Mouse (Mus musculus) limb, embryonic 11.5 days (tissue): Measurements from ENCODE around the gene Cftr. TPM values are rescaled to one million over a fixed set of nuclear protein-coding genes. Genes with fewer than 3 reads are reported as not detected.

ENCODE experiments used
- ATAC-seq: fragments of 200-750 bp; cut with Nextera tagmentation; 2 replicates; pipeline ENCODE4 v1.8.0; 2017; ENCODE audit warnings: low read depth; ENCODE audit not compliant: insufficient number of reproducible peaks, low FRiP score, low TSS enrichment
- DNase-seq: peaks from one replicate; pipeline ENCODE4 v3.0.0-alpha.2; 2015; ENCODE audit warnings: low spot score
- H3K27ac ChIP-seq: fragments of 300-500 bp; sonication (generic); replicated peaks from 2 replicates; pipeline ENCODE4 v1.5.1; 2014; ENCODE audit warnings: low read depth, mild to moderate bottlenecking, low read length
- H3K27me3 ChIP-seq: fragments of 300-500 bp; sonication (generic); 2 replicates; pipeline ENCODE4 v1.6.1; 2014; ENCODE audit warnings: mild to moderate bottlenecking, low read length, mixed read lengths; ENCODE audit not compliant: control insufficient read depth, insufficient read depth
- H3K36me3 ChIP-seq: fragments of 300-500 bp; sonication (generic); 2 replicates; pipeline ENCODE4 v1.6.1; 2014; ENCODE audit warnings: mild to moderate bottlenecking, low read length, moderate library complexity, mixed read lengths; ENCODE audit not compliant: control insufficient read depth, insufficient read depth
- H3K4me1 ChIP-seq: fragments of 300-500 bp; sonication (generic); 2 replicates; pipeline ENCODE4 v1.6.1; 2014; ENCODE audit warnings: low read length, mixed read lengths; ENCODE audit not compliant: control insufficient read depth, insufficient read depth
- H3K4me2 ChIP-seq: fragments of 300-500 bp; sonication (generic); 2 replicates; pipeline ENCODE4 v1.6.1; 2014; ENCODE audit warnings: low read depth, mild to moderate bottlenecking, moderate library complexity; ENCODE audit not compliant: severe bottlenecking
- H3K4me3 ChIP-seq: fragments of 300-500 bp; sonication (generic); 2 replicates; pipeline ENCODE4 v1.5.1; 2014; ENCODE audit warnings: low read depth, low read length
- H3K9ac ChIP-seq: fragments of 300-500 bp; sonication (generic); 2 replicates; pipeline ENCODE4 v1.6.1; 2014; ENCODE audit warnings: mild to moderate bottlenecking, low read length
- H3K9me3 ChIP-seq: fragments of 300-500 bp; sonication (generic); 2 replicates; pipeline ENCODE4 v1.6.1; 2016; ENCODE audit warnings: low read length; ENCODE audit not compliant: control insufficient read depth
- WGBS: fragments of 180-500 bp; shearing (Covaris S2); extraction: QIAGEN DNeasy Blood & Tissue Kit; methylation state at CpG from one replicate; pipeline ENCODE4 v1.1.7; 2014; 5-methylcytosine and 5-hydroxymethylcytosine counted together
- polyA plus RNA-seq: library from polyadenylated mRNA; unstranded; fragments of >200 nt; fragmentation: Nextera tagmentation; extraction: Ambion mirVana; gene quantifications from 2 replicates; pipeline ENCODE4 v1.2.1, GENCODE M21; 2014

The Cftr gene
- polyA plus RNA-seq, 1 experiment from 2014 or later: 0.17 TPM

DNA sequence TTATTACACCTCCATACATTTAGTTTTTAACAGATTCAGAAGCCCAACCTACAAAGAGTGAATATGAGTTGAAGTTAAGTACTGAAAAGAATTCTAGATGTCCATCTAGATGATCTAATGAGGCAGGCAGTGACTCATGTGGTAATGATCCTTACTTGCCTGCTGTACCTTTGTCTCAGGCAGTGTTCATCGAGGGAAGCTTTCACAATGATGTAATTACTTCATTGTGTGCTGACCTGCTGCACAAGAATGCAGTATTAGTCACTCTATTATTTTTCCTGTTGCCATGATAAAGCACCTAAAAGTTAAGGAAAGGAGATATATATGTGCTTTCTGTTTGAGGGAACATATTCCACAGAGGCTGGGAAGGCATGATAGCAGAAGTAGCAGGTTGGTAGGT lies 100.5 kb downstream of the Cftr start:
- no peaks in the 10 kb centered on the region for H3K4me1 ChIP-seq
- no peak for DNase-seq
- H3K4me3 ChIP-seq: no peak overlapping the region
- no peaks in the 10 kb centered on the region for H3K27me3 ChIP-seq
- WGBS: 53% methylated on average over 1 of the region's 1 CpGs
- H3K9me3 ChIP-seq: no peaks in the 10 kb centered on the region
- no peaks in the 10 kb centered on the region for H3K36me3 ChIP-seq
- no peak for ATAC-seq
- H3K9ac ChIP-seq: no peak overlapping the region
- H3K27ac ChIP-seq: no peak overlapping the region
- no peak overlapping the region for H3K4me2 ChIP-seq

DNA sequence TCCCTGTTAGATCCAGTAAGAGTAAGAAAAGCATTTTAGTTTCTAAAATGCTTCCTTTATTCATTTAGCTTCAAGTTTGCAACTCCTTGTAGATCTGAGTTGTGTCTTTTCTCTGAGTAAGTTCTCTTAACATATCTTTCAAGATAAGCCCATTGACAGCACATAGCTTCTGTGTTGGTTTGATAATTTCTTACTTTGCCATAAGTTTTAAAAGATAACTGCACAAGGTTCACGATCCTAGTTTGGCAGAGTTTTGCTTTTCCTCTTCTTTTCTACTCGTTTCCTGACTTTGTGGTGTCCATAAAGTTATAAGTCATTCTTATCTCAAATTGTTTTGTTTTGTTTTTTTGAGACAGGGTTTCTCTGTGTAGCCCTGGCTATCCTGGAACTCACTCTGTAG lies 130.3 kb downstream of the Cftr start:
- 83% methylated on average over 2 of the region's 2 CpGs for WGBS
- H3K9ac ChIP-seq: no peak overlapping the region
- no peak overlapping the region for H3K27ac ChIP-seq
- no peak overlapping the region for H3K4me2 ChIP-seq
- no peaks in the 10 kb centered on the region for H3K4me1 ChIP-seq
- H3K27me3 ChIP-seq: no peaks in the 10 kb centered on the region
- H3K9me3 ChIP-seq: no peaks in the 10 kb centered on the region
- no peak overlapping the region for H3K4me3 ChIP-seq
- DNase-seq (no peak), ATAC-seq (no peak)
- H3K36me3 ChIP-seq: no peaks in the 10 kb centered on the region

DNA sequence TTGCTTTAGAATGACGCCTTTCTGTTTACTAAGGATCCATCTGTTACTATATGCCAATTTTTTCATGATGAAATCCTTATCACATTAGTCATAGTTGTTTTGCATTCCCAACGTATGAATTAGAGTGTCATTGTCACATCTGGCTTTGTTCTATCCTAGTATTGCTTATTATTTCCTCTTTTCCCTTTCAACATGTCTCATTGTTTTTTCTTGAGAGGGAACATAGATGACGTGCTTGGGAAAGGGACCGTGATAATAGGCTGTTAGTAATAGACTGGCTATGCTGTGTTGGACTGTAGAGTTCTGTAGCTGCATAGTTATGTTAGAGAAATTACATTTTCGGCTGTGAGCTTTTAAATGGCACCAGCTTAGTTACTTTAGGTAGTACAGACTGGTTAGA lies 131.6 kb downstream of the Cftr start:
- WGBS: 87% methylated on average over 5 of the region's 5 CpGs
- H3K27ac ChIP-seq: no peak overlapping the region
- no peaks in the 10 kb centered on the region for H3K4me1 ChIP-seq

DNA sequence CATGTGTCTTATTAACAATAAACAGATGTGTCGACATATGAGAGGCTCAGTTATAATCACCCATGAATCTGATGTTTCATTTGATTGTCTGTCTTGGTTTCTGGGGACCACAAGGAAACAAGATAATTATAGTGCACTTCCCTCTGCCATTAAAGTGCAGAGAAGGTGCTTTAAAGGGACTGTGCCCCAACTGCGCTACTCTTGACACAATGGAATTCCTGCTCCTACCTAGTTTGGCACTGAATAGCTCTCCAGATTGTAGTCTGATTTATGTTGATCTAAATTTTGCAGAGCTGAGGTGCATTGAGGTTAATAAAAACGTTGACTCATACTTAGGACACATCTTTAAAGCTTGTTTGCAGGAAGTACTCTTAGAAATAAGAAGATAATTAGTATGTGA lies 132.7 kb downstream of the Cftr start:
- no peaks in the 10 kb centered on the region for H3K27me3 ChIP-seq
- no peak overlapping the region for H3K4me2 ChIP-seq
- WGBS: 24% methylated on average over 3 of the region's 3 CpGs

More for the DNA sequence above, 131.6 kb downstream of the Cftr start:
- Histone ChIP-seq H3K27me3 (no peaks in the 10 kb centered on the region), H3K9me3 (no peaks in the 10 kb centered on the region), H3K9ac (no peak overlapping the region), H3K4me2 (no peak overlapping the region), H3K36me3 (no peaks in the 10 kb centered on the region), H3K4me3 (no peak overlapping the region)
- DNase-seq (no peak), ATAC-seq (no peak)

GRCm38 (mm10) chr6:18305130-18305529 lies 134.6 kb downstream of the Cftr start:
- Histone ChIP-seq H3K4me2 (no peak overlapping the region), H3K9me3 (no peaks in the 10 kb centered on the region), H3K9ac (no peak overlapping the region), H3K27me3 (no peaks in the 10 kb centered on the region), H3K4me1 (no peaks in the 10 kb centered on the region), H3K4me3 (no peak overlapping the region), H3K36me3 (no peaks in the 10 kb centered on the region), H3K27ac (no peak overlapping the region)
- 79% methylated on average over 4 of the region's 4 CpGs for WGBS
- no peak for ATAC-seq
- DNase-seq: no peak

More for the DNA sequence above, 132.7 kb downstream of the Cftr start:
- ATAC-seq (no peak), DNase-seq (no peak)
- H3K36me3 ChIP-seq: no peaks in the 10 kb centered on the region
- H3K4me1 ChIP-seq: no peaks in the 10 kb centered on the region
- no peak overlapping the region for H3K9ac ChIP-seq
- H3K9me3 ChIP-seq: no peaks in the 10 kb centered on the region
- H3K4me3 ChIP-seq: no peak overlapping the region
- no peak overlapping the region for H3K27ac ChIP-seq

DNA sequence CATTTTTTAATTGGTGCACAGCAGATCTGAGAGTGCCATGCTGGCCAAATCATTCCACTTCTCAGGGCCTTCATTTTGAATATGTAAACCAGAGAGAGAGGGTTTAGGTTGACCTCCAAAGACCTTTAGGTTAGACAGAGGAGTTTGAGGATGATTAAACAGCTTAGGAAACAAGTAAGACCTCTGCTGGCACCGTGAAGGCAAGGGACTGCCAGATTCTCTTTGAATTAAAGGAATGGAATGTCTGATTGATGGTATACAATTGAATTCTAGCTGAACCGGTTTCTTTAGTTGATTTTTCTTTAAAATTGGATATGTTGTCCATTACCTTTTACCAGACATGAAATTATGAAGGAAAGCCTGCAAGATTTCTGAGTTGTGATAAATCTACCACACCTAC lies 140.5 kb downstream of the Cftr start:
- Histone ChIP-seq H3K9me3 (no peaks in the 10 kb centered on the region), H3K4me3 (no peak overlapping the region), H3K4me1 (no peaks in the 10 kb centered on the region), H3K36me3 (no peaks in the 10 kb centered on the region), H3K27ac (no peak overlapping the region), H3K4me2 (no peak overlapping the region), H3K27me3 (no peaks in the 10 kb centered on the region), H3K9ac (no peak overlapping the region)
- no peak for ATAC-seq
- 32% methylated on average over 2 of the region's 2 CpGs for WGBS
- no peak for DNase-seq

- H3K27ac ChIP-seq: no peak overlapping the region
- no peak for DNase-seq
- no peak overlapping the region for H3K4me2 ChIP-seq
Observed at GRCm38 (mm10) chr6:18314365-18314943, 144.0 kb downstream of the Cftr start.

GRCm38 (mm10) chr6:18322950-18323349 lies 152.5 kb downstream of the Cftr start:
- Histone ChIP-seq H3K27me3 (no peaks in the 10 kb centered on the region), H3K4me1 (no peaks in the 10 kb centered on the region), H3K9me3 (no peaks in the 10 kb centered on the region), H3K4me2 (no peak overlapping the region), H3K4me3 (no peak overlapping the region), H3K9ac (no peak overlapping the region), H3K36me3 (no peaks in the 10 kb centered on the region), H3K27ac (no peak overlapping the region)
- ATAC-seq (no peak), DNase-seq (no peak)
- 85% methylated on average over 1 of the region's 1 CpGs for WGBS

More at GRCm38 (mm10) chr6:18314365-18314943, 144.0 kb downstream of the Cftr start:
- ATAC-seq: no peak
- no peaks in the 10 kb centered on the region for H3K9me3 ChIP-seq
- H3K4me1 ChIP-seq: no peaks in the 10 kb centered on the region
- H3K36me3 ChIP-seq: no peaks in the 10 kb centered on the region
- no peak overlapping the region for H3K9ac ChIP-seq
- no peak overlapping the region for H3K4me3 ChIP-seq
- no peaks in the 10 kb centered on the region for H3K27me3 ChIP-seq
- 86% methylated on average over 3 of the region's 3 CpGs for WGBS

- no peaks in the 10 kb centered on the region for H3K4me1 ChIP-seq
- WGBS: 83% methylated on average over 3 of the region's 3 CpGs
- no peaks in the 10 kb centered on the region for H3K36me3 ChIP-seq
- H3K9me3 ChIP-seq: no peaks in the 10 kb centered on the region
- no peak for DNase-seq
- H3K27ac ChIP-seq: no peak overlapping the region
- H3K4me2 ChIP-seq: no peak overlapping the region
- no peaks in the 10 kb centered on the region for H3K27me3 ChIP-seq
- no peak overlapping the region for H3K4me3 ChIP-seq
- H3K9ac ChIP-seq: no peak overlapping the region
- ATAC-seq: no peak
Observed at GRCm38 (mm10) chr6:18335393-18335792, 164.9 kb downstream of the Cftr start.
